Mouse (Mus musculus) stomach, postnatal 0 days (tissue): ENCODE data around the gene Stum. TPM values are rescaled to one million over a fixed set of nuclear protein-coding genes. Genes with fewer than 3 reads are reported as not detected.

Source experiments
- ATAC-seq: fragments of 200-750 bp; cut with Nextera tagmentation; 2 replicates; pipeline ENCODE4 v1.8.0; 2017; ENCODE audit not compliant: low FRiP score, low TSS enrichment
- DNase-seq: peaks from one replicate; pipeline ENCODE4 v3.0.0-alpha.2; 2016; ENCODE audit warnings: low spot score
- H3K27ac ChIP-seq: fragments of 300-500 bp; sonication (generic); replicated peaks from 2 replicates; pipeline ENCODE4 v1.5.1; 2014; ENCODE audit warnings: mild to moderate bottlenecking, control low read depth
- H3K27me3 ChIP-seq: fragments of 300-500 bp; sonication (generic); 2 replicates; pipeline ENCODE4 v1.6.1; 2014; ENCODE audit warnings: low read length; ENCODE audit not compliant: control insufficient read depth, insufficient read depth
- H3K36me3 ChIP-seq: fragments of 300-500 bp; sonication (generic); 2 replicates; pipeline ENCODE4 v1.6.1; 2014; ENCODE audit warnings: low read length, mixed read lengths; ENCODE audit not compliant: control insufficient read depth, insufficient read depth
- H3K4me1 ChIP-seq: fragments of 300-500 bp; sonication (generic); replicated peaks from 2 replicates; pipeline ENCODE4 v1.6.1; 2014; ENCODE audit warnings: antibody characterized with exemption; ENCODE audit not compliant: control insufficient read depth, insufficient read depth
- H3K4me2 ChIP-seq: fragments of 300-500 bp; sonication (generic); replicated peaks from 2 replicates; pipeline ENCODE4 v1.6.1; 2014; ENCODE audit warnings: low read depth, mild to moderate bottlenecking, control low read depth, moderate library complexity
- H3K4me3 ChIP-seq: fragments of 300-500 bp; sonication (generic); 2 replicates; pipeline ENCODE4 v1.5.1; 2014; ENCODE audit warnings: low read depth, low read length, control low read depth
- H3K9ac ChIP-seq: fragments of 300-500 bp; sonication (generic); 2 replicates; pipeline ENCODE4 v1.6.1; 2014; ENCODE audit warnings: mild to moderate bottlenecking, low read length, control low read depth, mixed read lengths
- H3K9me3 ChIP-seq: fragments of 300-500 bp; sonication (generic); 2 replicates; pipeline ENCODE4 v1.6.1; 2016; ENCODE audit warnings: low read length; ENCODE audit not compliant: control insufficient read depth
- CTCF ChIP-seq: IDR thresholded peaks from 2 replicates; pipeline ENCODE4 v1.5.1; 2016; ENCODE audit warnings: antibody characterized with exemption, low read depth, mild to moderate bottlenecking, moderate library complexity
- EP300 ChIP-seq: optimal IDR thresholded peaks from 2 replicates; pipeline ENCODE3; 2016; ENCODE audit warnings: antibody characterized with exemption
- WGBS: fragments of 180-500 bp; shearing (Covaris S2); extraction: QIAGEN DNeasy Blood & Tissue Kit; methylation state at CpG from one replicate; pipeline ENCODE4 v1.1.7; 2014; 5-methylcytosine and 5-hydroxymethylcytosine counted together
- polyA plus RNA-seq: library from polyadenylated mRNA; unstranded; fragments of >200 nt; fragmentation: Nextera tagmentation; extraction: Ambion mirVana; gene quantifications from 2 replicates; pipeline ENCODE4 v1.2.1, GENCODE M21; 2015

Gene Stum
- polyA plus RNA-seq, 1 experiment from 2014 or later = 4.3 TPM

DNA sequence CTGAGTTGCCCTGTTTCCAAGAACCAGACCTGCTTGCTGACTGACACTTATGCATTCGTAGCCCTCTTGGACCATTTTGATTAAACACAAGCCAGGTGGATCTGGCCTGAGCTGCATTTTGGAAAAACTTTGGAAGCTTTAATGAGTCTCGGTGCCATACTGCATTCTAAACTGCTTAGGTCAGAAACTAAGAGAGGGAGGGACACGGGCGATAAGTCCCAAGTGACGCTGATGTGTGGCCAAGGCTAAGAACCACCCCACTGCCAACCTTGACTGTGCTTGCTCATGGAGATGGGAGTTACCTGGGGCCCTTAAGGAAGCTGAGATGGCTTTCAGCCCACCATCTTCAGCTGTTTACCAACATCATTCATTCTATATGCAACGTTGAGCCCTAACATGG is 98.0 kb downstream of the Stum start:
- Histone ChIP-seq H3K4me2 (no peak overlapping the region), H3K4me3 (no peak overlapping the region), H3K9me3 (no peaks in the 10 kb centered on the region), H3K36me3 (no peaks in the 10 kb centered on the region), H3K27ac (peak overlapping the region; percentile 19; the same call in 1 of the 2 replicates), H3K9ac (no peak overlapping the region), H3K27me3 (no peaks in the 10 kb centered on the region), H3K4me1 (peaks cover 7% of the 10 kb centered on the region; the same call in 1 of the 2 replicates)
- ATAC-seq (no peak), DNase-seq (no peak)
- 67% methylated on average over 6 of the region's 6 CpGs for WGBS
- no peak for TF ChIP-seq EP300
- TF ChIP-seq CTCF = no peak

DNA sequence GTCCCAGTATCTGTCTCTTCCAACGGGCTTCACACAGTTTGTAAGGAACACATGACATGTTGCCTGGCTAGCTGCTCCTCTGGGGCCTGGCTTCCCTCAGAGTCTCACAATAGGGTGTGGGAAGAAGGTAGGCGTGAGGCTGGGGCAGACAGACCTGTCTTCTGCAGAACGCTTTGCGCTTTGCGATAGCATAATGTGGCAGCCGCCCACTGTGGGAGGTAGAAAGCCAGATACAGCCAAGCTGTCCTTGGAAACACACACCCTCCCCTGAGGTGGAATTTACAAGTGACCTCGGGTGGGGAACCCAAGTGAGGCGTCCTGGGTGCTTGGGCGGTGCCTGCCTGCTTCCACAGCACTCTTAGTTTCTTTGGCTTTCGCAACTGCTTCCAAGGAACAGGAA is 98.8 kb downstream of the Stum start:
- peak; percentile 31 for DNase-seq
- no peak for ATAC-seq
- Histone ChIP-seq H3K4me3 (no peak overlapping the region), H3K9me3 (no peaks in the 10 kb centered on the region), H3K27me3 (no peaks in the 10 kb centered on the region), H3K4me1 (peaks cover 7% of the 10 kb centered on the region; the same call in 1 of the 2 replicates), H3K9ac (no peak overlapping the region), H3K27ac (peak overlapping the region; percentile 8), H3K4me2 (no peak overlapping the region), H3K36me3 (no peaks in the 10 kb centered on the region)
- 42% methylated on average over 10 of the region's 10 CpGs for WGBS
- no peak for TF ChIP-seq EP300
- TF ChIP-seq CTCF = no peak

DNA sequence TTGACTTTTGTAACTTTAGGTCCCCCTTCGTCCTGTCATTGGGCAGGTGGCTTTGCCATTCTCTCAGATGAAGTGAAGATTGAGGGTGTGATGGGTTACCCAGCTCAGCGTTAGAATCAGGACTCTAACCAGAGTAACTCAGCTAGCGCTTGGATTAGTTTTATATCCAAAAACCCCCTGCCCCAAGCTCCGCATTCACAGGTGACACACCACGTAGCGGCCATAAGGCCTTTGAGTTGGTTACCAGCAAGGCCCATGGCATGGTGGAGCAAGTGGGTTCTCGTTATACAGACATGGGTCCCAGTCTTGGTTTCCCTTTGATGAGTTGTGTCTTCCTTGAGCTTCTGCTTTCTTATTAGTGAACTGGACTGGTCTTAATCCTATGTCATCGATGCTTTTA is 99.4 kb downstream of the Stum start:
- no peaks in the 10 kb centered on the region for H3K27me3 ChIP-seq
- ATAC-seq (no peak), DNase-seq (no peak)
- no peak overlapping the region for H3K9ac ChIP-seq
- H3K27ac ChIP-seq = no peak overlapping the region
- H3K9me3 ChIP-seq = no peaks in the 10 kb centered on the region
- H3K4me2 ChIP-seq = no peak overlapping the region
- no peak overlapping the region for H3K4me3 ChIP-seq
- 95% methylated on average over 8 of the region's 8 CpGs for WGBS
- H3K4me1 ChIP-seq = peaks cover 7% of the 10 kb centered on the region; the same call in 1 of the 2 replicates
- H3K36me3 ChIP-seq = no peaks in the 10 kb centered on the region
- no peak for TF ChIP-seq EP300
- TF ChIP-seq CTCF = no peak

Other genes starting within 250 kb of the Stum start
- gene Psen2, start 220.1 kb downstream of the Stum start, polyA plus RNA-seq = 14.3 and 15.2 TPM in 2 replicates
- gene Itpkb, start 153.0 kb downstream of the Stum start, polyA plus RNA-seq = 3.7 and 4.0 TPM in 2 replicates
- 31.3 and 31.9 TPM in 2 replicates for gene Parp1, start 85.4 kb upstream of the Stum start, polyA plus RNA-seq
- gene Lin9, start 157.6 kb upstream of the Stum start, polyA plus RNA-seq = 5.5 and 6.4 TPM in 2 replicates
- 0.04 and 0.05 TPM in 2 replicates for gene Mixl1, start 213.5 kb upstream of the Stum start, polyA plus RNA-seq
- gene Acbd3, start 242.5 kb upstream of the Stum start, polyA plus RNA-seq = 16.6 and 16.7 TPM in 2 replicates